Mouse (Mus musculus): ENCODE results near the gene Upb1.

DNA sequence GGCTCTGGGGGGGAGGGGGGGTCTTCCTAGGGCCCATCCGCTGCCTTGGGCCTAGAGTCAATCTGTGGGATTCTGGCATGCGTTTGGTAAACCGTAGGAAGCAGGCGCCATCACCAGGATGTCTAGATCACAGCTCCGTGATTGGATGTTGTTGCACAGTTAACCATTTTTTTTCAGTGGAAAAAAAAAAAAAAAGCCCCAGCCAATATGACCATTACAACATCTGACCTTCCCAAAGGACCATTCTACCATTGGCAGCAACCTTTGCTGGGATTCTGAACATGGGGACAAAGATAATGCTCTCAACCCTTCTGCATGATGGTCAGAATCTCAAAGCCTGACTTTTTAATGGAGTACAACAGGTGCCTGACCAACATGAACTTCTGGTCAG lies 29.2 kb downstream of the Upb1 start:
- no peak for TF ChIP-seq EP300 (IDR thresholded peaks at IDR 0.05; ENCODE audit: insufficient read depth, low read depth, low read length)
- no peak for TF ChIP-seq CTCF (IDR thresholded peaks at IDR 0.05)

Data from heart, adult 2 months (tissue).